Mouse (Mus musculus) forebrain, embryonic 16.5 days (tissue): ENCODE results near the gene Pcsk6. TPM values are rescaled to one million over a fixed set of nuclear protein-coding genes. Genes with fewer than 3 reads are reported as not detected.

ENCODE experiments used
- ATAC-seq: fragments of 200-750 bp; cut with Nextera tagmentation; 2 replicates; pipeline ENCODE4 v1.8.0; 2017; ENCODE audit warnings: mild to moderate bottlenecking, moderate library complexity
- H3K27ac ChIP-seq: fragments of 300-500 bp; sonication (generic); 2 replicates; pipeline ENCODE4 v1.5.1; 2014; ENCODE audit warnings: low read length, control low read depth
- H3K27me3 ChIP-seq: fragments of 300-500 bp; sonication (generic); replicated peaks from 2 replicates; pipeline ENCODE4 v1.6.1; 2014; ENCODE audit warnings: low read length; ENCODE audit not compliant: control insufficient read depth, insufficient read depth
- H3K36me3 ChIP-seq: fragments of 300-500 bp; sonication (generic); 2 replicates; pipeline ENCODE4 v1.6.1; 2014; ENCODE audit not compliant: control insufficient read depth, insufficient read depth
- H3K4me1 ChIP-seq: fragments of 300-500 bp; sonication (generic); replicated peaks from 2 replicates; pipeline ENCODE4 v1.6.1; 2014; ENCODE audit warnings: low read length; ENCODE audit not compliant: control insufficient read depth, insufficient read depth
- H3K4me2 ChIP-seq: fragments of 300-500 bp; sonication (generic); 2 replicates; pipeline ENCODE4 v1.6.1; 2014; ENCODE audit warnings: mild to moderate bottlenecking, low read length, control low read depth
- H3K4me3 ChIP-seq: fragments of 300-500 bp; sonication (generic); replicated peaks from 2 replicates; pipeline ENCODE4 v1.5.1; 2014; ENCODE audit warnings: mild to moderate bottlenecking, low read length, control low read depth
- H3K9ac ChIP-seq: fragments of 300-500 bp; sonication (generic); replicated peaks from 2 replicates; pipeline ENCODE4 v1.6.1; 2014; ENCODE audit warnings: low read depth, low read length, control low read depth
- H3K9me3 ChIP-seq: fragments of 300-500 bp; sonication (generic); 2 replicates; pipeline ENCODE4 v1.6.1; 2016; ENCODE audit warnings: low read length; ENCODE audit not compliant: control insufficient read depth
- WGBS: fragments of 180-500 bp; shearing (Covaris S2); extraction: QIAGEN DNeasy Blood & Tissue Kit; methylation state at CpG from one replicate; pipeline ENCODE4 v1.1.7; 2014; 5-methylcytosine and 5-hydroxymethylcytosine counted together
- polyA plus RNA-seq: library from polyadenylated mRNA; unstranded; fragments of >200 nt; fragmentation: Nextera tagmentation; extraction: Ambion mirVana; gene quantifications from 2 replicates; pipeline ENCODE4 v1.2.1, GENCODE M21; 2015

Gene Pcsk6
- polyA plus RNA-seq, 1 experiment from 2014 or later = 0.90 TPM

DNA sequence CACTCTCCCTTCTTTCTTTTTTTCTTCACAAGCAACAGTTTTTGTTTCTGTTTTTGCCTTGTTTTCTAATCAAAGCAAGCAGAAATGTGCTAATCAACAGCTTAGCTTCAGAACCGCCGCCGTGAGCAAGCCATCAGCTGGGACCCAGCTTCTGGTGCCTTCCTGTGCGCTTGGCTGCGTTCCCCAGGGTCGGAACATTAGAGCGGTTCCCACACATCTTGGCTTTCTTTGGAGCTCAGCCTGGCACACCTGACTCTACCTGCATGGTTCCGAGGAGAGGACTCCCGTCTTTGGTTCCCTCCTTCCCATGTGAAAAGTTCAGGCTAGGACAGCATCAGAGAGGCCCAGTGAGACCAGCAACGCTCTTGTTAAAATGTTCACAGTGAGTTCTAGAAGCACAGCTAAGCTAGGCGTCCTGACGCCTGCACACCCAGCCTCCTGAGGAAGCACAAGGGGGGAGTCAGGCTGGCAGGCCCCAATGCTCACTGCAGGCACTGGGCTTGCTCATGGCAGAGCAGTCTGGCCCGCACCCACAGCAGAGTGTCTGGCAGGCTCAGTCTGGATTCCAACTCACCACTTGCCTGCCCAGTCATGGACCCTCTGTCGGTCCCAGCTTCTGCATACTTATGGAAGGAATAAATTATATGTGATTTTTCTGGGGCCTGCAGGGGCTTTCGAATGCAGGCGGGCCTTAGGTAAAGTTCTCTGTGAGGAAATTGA lies 139.7 kb downstream of the Pcsk6 start:
- Histone ChIP-seq H3K9me3 (0 out of 2 replicates have a peak, but pooled peaks cover 4% of the 10 kb centered on the region), H3K4me3 (no peak overlapping the region), H3K36me3 (no peaks in the 10 kb centered on the region), H3K4me1 (no peaks in the 10 kb centered on the region), H3K9ac (no peak overlapping the region), H3K27me3 (no peaks in the 10 kb centered on the region), H3K27ac (no peak overlapping the region), H3K4me2 (no peak overlapping the region)
- WGBS = 84% methylated on average over 16 of the region's 16 CpGs
- peak; percentile 69 for ATAC-seq

DNA sequence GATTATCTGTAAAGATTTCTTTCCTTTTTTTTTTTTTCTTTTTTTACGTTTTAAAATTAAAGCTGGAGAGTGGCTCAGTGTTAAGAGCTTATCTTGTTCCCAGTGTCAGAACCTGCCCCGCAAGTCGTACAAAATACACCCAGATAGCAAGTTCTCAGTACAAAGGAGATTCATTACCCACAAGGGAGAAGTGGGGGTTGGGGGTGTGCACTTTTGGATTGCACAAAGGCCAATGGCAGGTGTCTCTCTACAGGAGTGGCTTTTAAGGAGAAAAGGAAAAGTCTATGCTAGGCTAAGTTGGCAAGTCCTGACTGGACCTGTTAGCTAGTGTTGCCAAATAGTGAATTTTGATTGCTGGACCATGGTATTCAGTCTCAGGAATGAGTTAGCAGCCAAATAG lies 140.3 kb downstream of the Pcsk6 start:
- H3K4me1 ChIP-seq = no peaks in the 10 kb centered on the region
- no peak overlapping the region for H3K9ac ChIP-seq
- WGBS = 55% methylated on average over 3 of the region's 3 CpGs

DNA sequence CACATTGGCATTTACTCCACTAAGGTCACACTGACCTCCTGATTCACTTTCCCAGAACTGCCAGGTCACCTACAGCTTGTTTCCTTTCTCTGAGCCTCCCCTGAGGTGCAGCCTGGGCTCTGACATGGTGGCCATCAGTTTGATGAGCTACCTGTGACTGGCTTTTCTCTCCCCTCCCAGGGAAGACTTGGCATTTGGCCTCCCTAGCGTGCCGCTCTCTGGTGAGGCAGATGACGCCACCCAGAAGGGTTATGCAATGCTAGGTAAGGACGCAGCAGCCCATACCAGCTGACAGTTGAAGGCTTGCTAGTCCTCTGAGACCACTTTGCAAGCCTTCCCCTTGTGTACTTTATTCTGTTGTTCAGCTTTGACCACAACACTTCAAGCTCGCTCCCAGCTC lies 141.9 kb downstream of the Pcsk6 start:
- Histone ChIP-seq H3K27me3 (no peaks in the 10 kb centered on the region), H3K4me2 (no peak overlapping the region), H3K27ac (no peak overlapping the region), H3K36me3 (no peaks in the 10 kb centered on the region), H3K9me3 (no peaks in the 10 kb centered on the region), H3K4me3 (no peak overlapping the region), H3K9ac (no peak overlapping the region), H3K4me1 (peaks cover 5% of the 10 kb centered on the region)
- 94% methylated on average over 5 of the region's 5 CpGs for WGBS
- ATAC-seq = no peak

More for the DNA sequence above, 140.3 kb downstream of the Pcsk6 start:
- H3K4me2 ChIP-seq = no peak overlapping the region
- no peaks in the 10 kb centered on the region for H3K36me3 ChIP-seq
- no peak for ATAC-seq
- 0 out of 2 replicates have a peak, but pooled peaks cover 4% of the 10 kb centered on the region for H3K9me3 ChIP-seq
- H3K4me3 ChIP-seq = no peak overlapping the region
- no peaks in the 10 kb centered on the region for H3K27me3 ChIP-seq
- H3K27ac ChIP-seq = no peak overlapping the region

DNA sequence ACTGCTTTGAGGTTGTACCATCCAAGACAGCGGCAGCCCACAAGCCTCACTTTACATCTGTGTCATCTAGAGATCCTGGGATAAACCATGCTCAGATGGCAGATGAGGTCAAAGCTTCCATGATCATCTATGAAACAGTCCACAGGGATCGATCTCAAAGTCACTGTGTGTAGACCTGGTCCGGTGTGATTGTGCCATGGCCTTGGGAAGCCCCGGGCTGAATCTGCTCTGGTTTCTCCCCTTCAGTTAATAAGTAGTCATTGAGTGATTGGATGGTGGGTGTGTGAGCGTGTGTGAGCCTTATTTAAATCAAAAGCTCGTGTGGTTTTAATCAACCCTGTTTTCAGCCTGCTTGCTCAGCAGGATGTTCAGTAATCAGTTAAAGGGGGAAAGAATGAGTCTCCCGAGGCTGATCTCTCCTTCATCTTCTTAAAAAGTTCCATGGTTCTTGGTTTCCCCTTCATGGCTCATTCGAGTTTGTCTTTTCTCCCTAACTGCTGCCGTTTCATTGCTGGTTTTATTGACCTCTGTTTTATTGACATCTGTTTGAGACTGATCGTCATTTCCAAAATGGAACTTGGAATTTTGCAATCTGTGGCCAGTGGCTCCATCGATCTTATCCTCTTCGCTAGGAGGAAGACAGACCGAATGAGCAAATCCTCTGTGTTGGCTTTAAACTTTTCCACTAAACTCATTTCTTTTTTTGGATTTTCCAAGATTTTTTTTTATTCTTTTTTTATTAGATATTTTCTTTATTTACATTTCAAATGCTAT lies 142.5 kb downstream of the Pcsk6 start:
- H3K36me3 ChIP-seq = no peaks in the 10 kb centered on the region
- H3K9me3 ChIP-seq = no peaks in the 10 kb centered on the region
- H3K27me3 ChIP-seq = no peaks in the 10 kb centered on the region
- H3K27ac ChIP-seq = no peak overlapping the region
- no peak for ATAC-seq
- peaks cover 11% of the 10 kb centered on the region for H3K4me1 ChIP-seq
- no peak overlapping the region for H3K4me2 ChIP-seq
- WGBS = 64% methylated on average over 13 of the region's 13 CpGs
- H3K4me3 ChIP-seq = no peak overlapping the region
- H3K9ac ChIP-seq = no peak overlapping the region

DNA sequence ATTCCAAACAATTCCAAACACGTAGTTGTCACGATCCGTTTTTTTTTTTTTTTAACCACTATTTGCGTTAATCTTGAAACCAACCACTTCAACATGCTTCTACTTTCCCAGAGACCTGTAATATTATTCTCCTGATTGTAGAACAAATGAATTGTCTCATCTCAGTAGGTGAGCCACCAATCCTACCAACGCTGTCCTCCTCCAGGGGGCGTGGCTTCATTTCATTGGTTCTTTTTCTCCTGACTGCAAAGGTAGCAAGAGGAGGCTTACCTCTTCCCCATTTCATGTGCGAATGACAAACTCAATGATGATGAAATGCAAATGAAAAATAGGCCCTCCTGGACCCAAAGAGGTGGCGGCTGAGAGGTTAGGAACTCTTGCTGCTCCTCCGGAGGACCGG lies 143.5 kb downstream of the Pcsk6 start:
- WGBS = 88% methylated on average over 10 of the region's 10 CpGs
- Histone ChIP-seq H3K4me1 (peaks cover 11% of the 10 kb centered on the region), H3K27ac (no peak overlapping the region), H3K36me3 (no peaks in the 10 kb centered on the region), H3K4me2 (no peak overlapping the region), H3K4me3 (no peak overlapping the region), H3K27me3 (no peaks in the 10 kb centered on the region), H3K9me3 (no peaks in the 10 kb centered on the region), H3K9ac (no peak overlapping the region)
- no peak for ATAC-seq

DNA sequence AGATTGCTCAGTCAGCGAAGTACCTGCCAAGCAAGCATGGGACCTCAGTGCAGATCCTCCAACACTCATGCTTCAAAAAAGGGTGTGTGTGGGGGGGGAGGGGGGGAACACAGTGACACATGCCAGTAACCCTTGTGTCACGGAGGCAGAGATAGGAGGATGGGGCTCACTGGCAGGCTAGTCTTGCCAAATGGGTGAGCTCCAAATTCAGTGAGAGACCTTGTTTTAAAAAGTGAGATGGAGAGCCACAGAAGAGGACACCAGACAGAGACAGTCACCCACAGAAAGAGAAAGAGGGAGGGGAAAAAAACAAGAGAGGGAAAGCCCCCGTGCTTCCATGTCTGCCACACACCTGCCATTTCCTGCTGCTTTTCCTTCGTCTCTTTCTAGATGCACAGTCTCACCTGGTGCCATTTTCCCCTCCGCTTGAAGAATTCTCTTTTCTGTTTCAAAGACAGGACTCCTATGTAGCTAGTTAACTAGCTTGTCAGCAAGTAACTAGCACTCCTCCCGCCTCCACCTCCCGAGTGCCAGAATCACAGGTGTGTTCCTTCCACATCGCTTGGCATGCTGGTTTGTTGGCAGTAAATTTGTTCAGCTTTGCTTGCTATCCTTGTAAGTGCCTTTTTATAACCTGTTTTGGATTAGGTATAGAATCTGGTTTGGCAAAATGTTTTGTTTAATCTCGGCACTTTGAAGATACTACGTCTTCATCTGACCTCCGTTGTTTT lies 146.8 kb downstream of the Pcsk6 start:
- Histone ChIP-seq H3K9me3 (no peaks in the 10 kb centered on the region), H3K27me3 (no peaks in the 10 kb centered on the region), H3K4me2 (no peak overlapping the region; the same call in 1 of the 2 replicates), H3K4me1 (peaks cover 11% of the 10 kb centered on the region), H3K27ac (no peak overlapping the region), H3K36me3 (no peaks in the 10 kb centered on the region), H3K4me3 (no peak overlapping the region), H3K9ac (no peak overlapping the region)
- 69% methylated on average over 11 of the region's 11 CpGs for WGBS
- no peak for ATAC-seq

DNA sequence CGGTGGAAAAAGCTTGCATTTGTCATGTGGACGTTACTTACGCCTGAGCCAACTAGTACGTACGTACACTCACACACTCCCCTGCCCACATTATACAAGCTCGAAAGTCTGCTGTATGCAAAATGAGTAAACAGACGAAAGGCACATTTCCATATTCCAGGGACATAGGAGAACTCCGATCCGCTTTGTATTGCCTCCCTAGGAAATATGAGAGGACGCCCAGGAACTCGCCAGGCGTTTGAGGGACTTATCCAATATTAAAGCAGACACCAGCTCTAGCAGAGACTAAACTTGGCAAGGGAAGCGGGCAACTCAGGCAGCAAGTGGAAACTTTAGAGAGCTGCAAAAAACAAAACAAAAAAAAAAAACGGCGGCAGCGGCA lies 147.3 kb downstream of the Pcsk6 start:
- no peak overlapping the region for H3K4me3 ChIP-seq
- 56% methylated on average over 16 of the region's 16 CpGs for WGBS
- no peak overlapping the region for H3K9ac ChIP-seq
- peak; percentile 51; the same call in 1 of the 2 replicates for ATAC-seq
- no peaks in the 10 kb centered on the region for H3K27me3 ChIP-seq
- no peaks in the 10 kb centered on the region for H3K36me3 ChIP-seq
- peak overlapping the region; percentile 2; the same call in 1 of the 2 replicates for H3K4me2 ChIP-seq
- no peaks in the 10 kb centered on the region for H3K9me3 ChIP-seq
- H3K27ac ChIP-seq = no peak overlapping the region
- H3K4me1 ChIP-seq = peaks cover 11% of the 10 kb centered on the region

DNA sequence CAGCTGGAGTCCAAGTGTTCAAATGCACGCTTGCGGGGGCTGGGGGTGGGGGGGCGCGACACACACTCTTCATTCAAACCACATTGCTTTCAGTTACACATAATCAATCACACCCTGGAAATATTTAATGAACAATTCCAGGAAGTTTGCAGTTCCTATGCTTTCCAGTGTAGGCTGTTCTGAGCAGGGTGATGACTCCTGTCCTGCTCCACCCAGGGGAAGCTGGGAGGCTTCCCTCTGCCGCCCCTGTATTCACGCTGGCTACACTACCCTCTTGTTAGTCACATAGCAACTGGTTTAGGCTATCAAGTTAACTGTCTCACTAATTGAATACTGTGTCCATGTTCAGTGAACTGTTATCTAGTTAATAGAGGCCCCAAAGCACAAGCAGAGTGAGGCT lies 149.0 kb downstream of the Pcsk6 start:
- WGBS = 79% methylated on average over 6 of the region's 6 CpGs
- no peak overlapping the region for H3K27ac ChIP-seq
- H3K36me3 ChIP-seq = no peaks in the 10 kb centered on the region
- H3K9me3 ChIP-seq = no peaks in the 10 kb centered on the region
- H3K4me1 ChIP-seq = peaks cover 11% of the 10 kb centered on the region
- no peak overlapping the region for H3K9ac ChIP-seq
- ATAC-seq = no peak
- no peaks in the 10 kb centered on the region for H3K27me3 ChIP-seq
- H3K4me2 ChIP-seq = no peak overlapping the region
- H3K4me3 ChIP-seq = no peak overlapping the region

DNA sequence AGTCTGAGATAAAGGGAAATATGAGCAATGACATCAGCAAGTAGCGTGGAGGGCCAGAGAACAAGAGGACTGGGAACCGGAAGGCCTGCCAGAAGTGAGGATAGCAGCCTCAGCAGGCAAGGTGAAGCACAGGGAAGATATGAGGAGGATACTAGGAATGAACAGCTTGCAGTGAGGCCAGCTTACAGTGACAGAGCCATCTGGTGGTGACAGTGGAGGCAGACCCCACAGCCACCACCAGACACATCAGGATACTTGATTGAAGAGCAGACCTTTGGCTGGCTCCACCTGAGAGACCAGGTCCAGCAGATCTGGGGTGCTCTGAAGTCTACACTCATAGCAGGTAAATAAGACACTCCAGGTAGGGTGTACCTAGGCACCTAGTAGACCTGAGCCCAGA lies 166.2 kb downstream of the Pcsk6 start:
- Histone ChIP-seq H3K27me3 (no peaks in the 10 kb centered on the region), H3K27ac (no peak overlapping the region), H3K9ac (no peak overlapping the region), H3K4me2 (no peak overlapping the region), H3K9me3 (no peaks in the 10 kb centered on the region; the same call in 1 of the 2 replicates), H3K4me3 (no peak overlapping the region), H3K4me1 (no peaks in the 10 kb centered on the region), H3K36me3 (no peaks in the 10 kb centered on the region)
- ATAC-seq = 0 out of 2 replicates have a peak, but pooled peaks have one; percentile 45
- WGBS = 86% methylated on average over 2 of the region's 2 CpGs
